Mouse (Mus musculus): ENCODE measurements at regions not wholly inside any gene's neighbourhood (a gene's known extent, or its start where the extent isn't known, plus 50 kb on each side); places are given as distances from the start of the nearest gene placed in this dataset.

DNA sequence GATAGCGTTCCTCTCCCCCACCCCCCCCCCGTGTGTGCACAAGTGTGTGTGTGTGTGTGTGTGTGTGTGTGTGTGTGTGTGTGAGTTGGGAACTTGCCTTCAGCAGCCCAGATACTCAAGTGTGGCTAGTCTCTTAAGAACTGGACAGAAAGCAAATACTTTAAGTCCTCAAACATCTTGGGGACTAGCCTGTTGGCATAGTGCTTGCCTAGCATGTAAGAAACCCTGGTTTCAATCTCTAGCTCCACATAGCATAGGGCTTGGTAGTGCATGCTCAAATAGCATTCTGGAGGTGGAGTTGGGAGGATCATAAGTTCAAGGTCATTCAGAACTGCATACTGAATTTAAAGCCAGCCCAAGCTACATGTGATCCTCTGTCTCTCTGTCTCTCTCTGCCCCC, 117.5 kb upstream of the Btg1 start:
- no peak for TF ChIP-seq POLR2A (IDR thresholded peaks at IDR 0.05; ENCODE audit: borderline replicate concordance, extremely low read depth, insufficient read depth, insufficient read length, poor library complexity, severe bottlenecking)
- TF ChIP-seq CTCF (IDR thresholded peaks at IDR 0.05; ENCODE audit: borderline replicate concordance, extremely low read depth, insufficient read depth, insufficient read length) = no peak
